26 mouse cellular contexts compared by ENCODE assay signal in genomic region chr19:21129653-21130052, GRCm38 (mm10).
"Had no signal": no experiment of that assay in that cellular context is flagged by ENCODE, and none has a peak within 500 bp of the region (broad histone marks: within the 10 kb centered on the region; RNA-seq: fewer than 3 reads in every experiment).

No protein-coding gene starts in this region.

- H3K4me2 ChIP-seq: heart, embryonic 12.5 days; hindbrain, embryonic 12.5 days; hindbrain, embryonic 14.5 days; limb, embryonic 12.5 days; liver, embryonic 11.5 days; liver, embryonic 13.5 days had no signal

- DNase-seq: gastrocnemius, adult 2 months; gastrocnemius, postnatal 10 days; gastrocnemius, postnatal 25 days; heart, adult 18-20 months; heart, postnatal 10 days; heart, postnatal 4 days; kidney, adult 18-20 months; kidney, adult 8-10 months; kidney, postnatal 10 days; kidney, postnatal 25 days; kidney, postnatal 4 days; liver; liver, embryonic 13.5 days had no signal

- H3K9ac ChIP-seq: heart, embryonic 12.5 days; hindbrain, embryonic 12.5 days; hindbrain, embryonic 14.5 days; limb, embryonic 12.5 days; liver, embryonic 13.5 days had no signal

- H3K27ac ChIP-seq: gastrocnemius, adult 2 months; heart, embryonic 10.5 days; hindbrain, embryonic 10.5 days; hindbrain, embryonic 12.5 days; hindbrain, embryonic 14.5 days; layer of hippocampus, adult 2 months; left cerebral cortex, adult 2 months; limb, embryonic 10.5 days; limb, embryonic 12.5 days; liver, embryonic 13.5 days had no signal

- ATAC-seq: hindbrain, embryonic 16.5 days; inflammation-experienced regulatory T-cells, adult 6 months; intestine, postnatal 0 days had no signal

- H3K4me1 ChIP-seq: heart, embryonic 10.5 days; heart, embryonic 12.5 days; hindbrain, embryonic 10.5 days; hindbrain, embryonic 12.5 days; limb, embryonic 10.5 days; limb, embryonic 12.5 days; liver, embryonic 13.5 days had no signal

- H3K36me3 ChIP-seq: heart, embryonic 10.5 days; heart, embryonic 12.5 days; hindbrain, embryonic 10.5 days; hindbrain, embryonic 12.5 days; limb, embryonic 10.5 days; limb, embryonic 12.5 days; liver, embryonic 13.5 days had no signal

- H3K27me3 ChIP-seq: heart, embryonic 12.5 days; hindbrain, embryonic 12.5 days; limb, embryonic 12.5 days; liver, embryonic 13.5 days had no signal

- H3K9me3 ChIP-seq: heart, embryonic 10.5 days; heart, embryonic 12.5 days; hindbrain, embryonic 10.5 days; hindbrain, embryonic 12.5 days; limb, embryonic 10.5 days; limb, embryonic 12.5 days; liver, embryonic 13.5 days had no signal

- H3K4me3 ChIP-seq: gastrocnemius, adult 2 months; heart, embryonic 10.5 days; heart, embryonic 12.5 days; hindbrain, embryonic 10.5 days; hindbrain, embryonic 12.5 days; layer of hippocampus, adult 2 months; left cerebral cortex, adult 2 months; limb, embryonic 10.5 days; limb, embryonic 12.5 days; liver, embryonic 13.5 days had no signal
